Mouse (Mus musculus): Measurements from ENCODE around the gene Spsb1.

- TF ChIP-seq CTCF (IDR thresholded peaks at IDR 0.05; ENCODE audit: low read depth, low read length) (no peak), TAL1 (conservative IDR thresholded peaks at IDR 0.05; ENCODE audit: low read depth, low read length) (no peak)
Observed at GRCm38 (mm10) chr4:149933025-149933424, 21.8 kb downstream of the Spsb1 start.

Data from G1E (cell line).